Mouse (Mus musculus) Patski (cell line): Measurements from ENCODE around the gene Cdh15. TPM values are rescaled to one million over a fixed set of nuclear protein-coding genes. Genes with fewer than 3 reads are reported as not detected.

Experiments
- ATAC-seq: fragments of 100-300 bp; one replicate; pipeline ENCODE4 v1.8.0; 2021
- CTCF ChIA-PET: fragments of 350-600 bp; sonication (Branson Sonifier 250); formaldehyde crosslinking; loops from one replicate; lab custom pipeline; 2022; ENCODE audit warnings: inconsistent platforms; lab: Charles Lee
- POLR2A ChIA-PET: fragments of 350-600 bp; sonication (Branson Sonifier 250); formaldehyde crosslinking; loops from one replicate; lab custom pipeline; 2022; ENCODE audit warnings: antibody characterized with exemption, inconsistent platforms; lab: Charles Lee
- DNase-seq: peaks from one replicate; pipeline ENCODE4 v3.0.0-alpha.2; 2011; ENCODE audit warnings: low read depth, low spot score
- H3K27me3 ChIP-seq: fragments of 371-371 bp; one replicate; pipeline ENCODE4 v1.5.1; 2021
- CTCF ChIP-seq: fragments of 100-300 bp; IDR thresholded peaks from one replicate; pipeline ENCODE4 v1.5.1; 2021
- in situ Hi-C: fragments of 300-500 bp; cut with MboI; formaldehyde crosslinking; loops from 3 replicates; pipeline ENCODE4 v1.11.1; 2018; ENCODE audit warnings: low pct_unique_long_range_greater_than_20kb, mixed read lengths
- polyA plus RNA-seq: library from polyadenylated mRNA; unstranded; gene quantifications from one replicate; pipeline ENCODE4 v1.2.3, GENCODE M21; 2021

Cdh15 gene
- polyA plus RNA-seq, 1 experiment from 2014 or later: 0.12 TPM

DNA sequence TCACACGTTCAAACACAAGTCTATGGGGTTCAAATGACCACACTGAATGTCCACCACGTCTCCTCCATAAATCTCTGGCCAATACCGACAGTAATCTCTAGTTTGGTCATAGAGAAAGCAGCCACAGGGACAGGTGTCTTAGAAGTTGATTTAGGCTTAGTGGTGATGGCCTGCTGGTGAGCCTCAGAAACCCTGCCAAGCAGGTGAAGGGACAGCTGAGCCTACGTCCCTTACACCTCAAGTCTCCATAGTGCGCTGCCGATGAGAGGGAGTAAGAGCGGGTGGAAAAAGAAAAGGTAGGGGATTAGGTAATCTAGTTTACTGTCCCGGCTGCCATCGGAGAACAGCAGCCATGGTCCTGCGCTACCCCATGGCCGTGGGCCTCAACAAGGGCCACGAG lies 11.6 kb upstream of the Cdh15 start:
- peaks cover 4% of the 10 kb centered on the region for H3K27me3 ChIP-seq
- POLR2A ChIA-PET: no interaction called here
- ATAC-seq: no peak
- TF ChIP-seq CTCF: no peak
- in situ Hi-C loops: loop anchor here (10.0 kb wide), 1 partner anchor 229 kb away; the partner anchor contains the start of gene Spg7
- CTCF ChIA-PET: interaction anchor here (1.6 to 1.8 kb wide), 2 partner anchors 32 to 264 kb away, joined by 3 to 8 read pairs; no protein-coding TSS in a partner anchor
- DNase-seq: no peak

GRCm38 (mm10) chr8:122836696-122837095 lies 11.1 kb upstream of the Cdh15 start:
- ChIA-PET POLR2A (no interaction called here), CTCF (no interaction called here)
- no peak for DNase-seq
- in situ Hi-C loops: loop anchor here (10.0 kb wide), 1 partner anchor 228 kb away; the partner anchor contains the start of gene Spg7
- H3K27me3 ChIP-seq: peaks cover 4% of the 10 kb centered on the region
- no peak for TF ChIP-seq CTCF
- ATAC-seq: no peak

DNA sequence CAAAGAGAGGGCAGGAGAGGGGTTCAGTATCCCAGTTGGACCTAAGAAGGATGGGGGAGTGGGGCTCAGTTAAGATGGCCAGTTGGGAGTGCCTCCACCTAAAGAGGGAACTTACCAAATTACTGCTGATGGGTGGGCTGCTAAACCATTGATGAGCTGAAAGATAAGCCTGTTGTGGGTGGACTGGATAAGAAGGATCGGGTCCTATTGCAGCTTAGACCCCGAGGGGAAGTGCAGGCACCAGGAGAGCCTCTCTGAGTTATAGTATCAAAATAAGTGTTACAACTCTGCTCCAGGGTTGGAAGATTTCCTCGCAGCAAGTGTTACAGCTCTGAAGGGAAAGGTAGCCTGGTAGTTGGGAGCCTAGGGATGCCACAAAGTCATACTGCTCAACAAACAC lies 3.6 kb upstream of the Cdh15 start:
- ChIA-PET POLR2A (interaction anchor here (0.7 to 0.9 kb wide), 2 partner anchors 13 to 292 kb away, joined by 3 read pairs; no protein-coding TSS in a partner anchor), CTCF (interaction anchor here (1.3 kb wide), 1 partner anchor 13 kb away, joined by 3 read pairs; no protein-coding TSS in a partner anchor)
- peaks cover 24% of the 10 kb centered on the region for H3K27me3 ChIP-seq
- in situ Hi-C loops: no loop called here
- DNase-seq (no peak), ATAC-seq (no peak)
- no peak for TF ChIP-seq CTCF

- POLR2A ChIA-PET: no interaction called here
- ATAC-seq (no peak), DNase-seq (no peak)
- peaks cover 28% of the 10 kb centered on the region for H3K27me3 ChIP-seq
- CTCF ChIA-PET: no interaction called here
- in situ Hi-C loops: no loop called here
- no peak for TF ChIP-seq CTCF
These were observed 2.1 kb upstream of the Cdh15 start for GRCm38 (mm10) chr8:122845662-122846061.

GRCm38 (mm10) chr8:122849152-122849910 lies 1.6 kb downstream of the Cdh15 start:
- no peak for TF ChIP-seq CTCF
- ChIA-PET CTCF (no interaction called here), POLR2A (no interaction called here)
- in situ Hi-C loops: no loop called here
- no peak for DNase-seq
- no peak for ATAC-seq
- peaks cover 46% of the 10 kb centered on the region for H3K27me3 ChIP-seq

- DNase-seq: no peak
- CTCF ChIA-PET: interaction anchor here (0.5 kb wide), 1 partner anchor 8 kb away, joined by 3 read pairs; no protein-coding TSS in a partner anchor
- in situ Hi-C loops: no loop called here
- TF ChIP-seq CTCF: no peak
- POLR2A ChIA-PET: no interaction called here
- no peak for ATAC-seq
- H3K27me3 ChIP-seq: peaks cover 42% of the 10 kb centered on the region
These were observed 3.0 kb downstream of the Cdh15 start for GRCm38 (mm10) chr8:122850641-122851240.

GRCm38 (mm10) chr8:122851692-122852545 lies 4.2 kb downstream of the Cdh15 start:
- ChIA-PET POLR2A (interaction anchor here (0.5 kb wide), 1 partner anchor 126 kb away, joined by 4 read pairs; no protein-coding TSS in a partner anchor), CTCF (no interaction called here)
- DNase-seq: no peak
- TF ChIP-seq CTCF: no peak
- ATAC-seq: no peak
- peaks cover 42% of the 10 kb centered on the region for H3K27me3 ChIP-seq
- in situ Hi-C loops: no loop called here

- ChIA-PET CTCF (no interaction called here), POLR2A (no interaction called here)
- peaks cover 42% of the 10 kb centered on the region for H3K27me3 ChIP-seq
- no peak for ATAC-seq
- no peak for TF ChIP-seq CTCF
- DNase-seq: no peak
- in situ Hi-C loops: no loop called here
These were observed 4.8 kb downstream of the Cdh15 start for GRCm38 (mm10) chr8:122852546-122852905.

GRCm38 (mm10) chr8:122853340-122853771 lies 5.6 kb downstream of the Cdh15 start:
- no peak for ATAC-seq
- ChIA-PET CTCF (no interaction called here), POLR2A (no interaction called here)
- no peak for TF ChIP-seq CTCF
- peaks cover 47% of the 10 kb centered on the region for H3K27me3 ChIP-seq
- in situ Hi-C loops: no loop called here
- DNase-seq: no peak

DNA sequence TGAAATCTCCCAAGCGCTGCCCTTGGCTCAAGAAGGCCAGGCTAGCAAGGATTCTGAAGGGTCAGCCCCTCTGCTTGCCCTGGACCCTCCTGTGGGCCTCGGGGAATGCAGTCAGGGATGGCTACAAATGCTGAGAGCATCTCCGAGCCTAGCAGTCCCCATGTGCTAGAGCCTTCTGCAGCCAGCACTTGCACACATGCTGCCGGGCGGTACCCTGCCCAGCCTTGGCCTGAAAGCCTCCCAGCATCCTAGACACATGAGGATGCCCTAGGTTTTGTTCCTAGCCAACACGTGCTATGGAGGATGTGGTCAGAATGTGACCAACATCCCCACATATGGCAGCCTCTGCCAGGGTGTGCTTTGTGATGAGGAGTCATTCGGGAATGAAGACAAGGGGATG lies 6.6 kb downstream of the Cdh15 start:
- H3K27me3 ChIP-seq: peaks cover 39% of the 10 kb centered on the region
- in situ Hi-C loops: no loop called here
- ATAC-seq (no peak), DNase-seq (no peak)
- POLR2A ChIA-PET: no interaction called here
- CTCF ChIA-PET: no interaction called here
- TF ChIP-seq CTCF: no peak
